Mouse (Mus musculus) MEL (cell line): ENCODE measurements around the gene Zfp553. TPM values are rescaled to one million over a fixed set of nuclear protein-coding genes. Genes with fewer than 3 reads are reported as not detected.

Experiments used
- DNase-seq: peaks from one replicate; pipeline ENCODE4 v3.0.0; 2011; ENCODE audit warnings: low read depth, low spot score
- H3K27ac ChIP-seq: 2 replicates; pipeline ENCODE4 v1.5.1; 2012; ENCODE audit warnings: low read depth, mild to moderate bottlenecking, control low read depth, low read length, moderate library complexity; ENCODE audit not compliant: control insufficient read depth
- H3K27me3 ChIP-seq, 2 experiments: fragments of 150-350 bp in 1 of 2; sonication (generic) in 1 of 2; 2 replicates each; pipeline ENCODE4 v1.6.1; 2012; ENCODE audit warnings: low read length in 2 of 2, mild to moderate bottlenecking in 2 of 2, improper control_type of control experiment in 1 of 2, moderate library complexity in 1 of 2; ENCODE audit not compliant: insufficient read depth in 2 of 2, control insufficient read depth in 1 of 2
- H3K36me3 ChIP-seq, 2 experiments: 2 replicates each; pipeline ENCODE4 v1.6.1; 2012 to 2014; ENCODE audit warnings: low read length in 2 of 2, improper control_type of control experiment in 1 of 2, inconsistent platforms in 1 of 2, mild to moderate bottlenecking in 1 of 2; ENCODE audit not compliant: insufficient read depth in 2 of 2, control insufficient read depth in 1 of 2
- H3K4me1 ChIP-seq, 2 experiments: fragments of 150-350 bp in 1 of 2; sonication (generic) in 1 of 2; 2 replicates each; pipeline ENCODE4 v1.6.1; 2012; ENCODE audit warnings: low read length in 2 of 2, improper control_type of control experiment in 1 of 2, mild to moderate bottlenecking in 1 of 2; ENCODE audit not compliant: insufficient read depth in 2 of 2, control insufficient read depth in 1 of 2
- H3K4me3 ChIP-seq, 2 experiments: fragments of 150-350 bp in 1 of 2; sonication (generic) in 1 of 2; 2 replicates each; pipeline ENCODE4 v1.5.1; 2012; ENCODE audit warnings: low read depth in 2 of 2, low read length in 2 of 2, mild to moderate bottlenecking in 2 of 2, moderate library complexity in 2 of 2, control low read depth in 1 of 2, improper control_type of control experiment in 1 of 2; ENCODE audit not compliant: control insufficient read depth in 1 of 2, insufficient read depth in 1 of 2
- H3K79me2 ChIP-seq: 2 replicates; pipeline ENCODE4 v1.6.1; 2012; ENCODE audit warnings: mild to moderate bottlenecking, low read length, moderate library complexity; ENCODE audit not compliant: control insufficient read depth, poor library complexity, insufficient read depth
- H3K9ac ChIP-seq: 2 replicates; pipeline ENCODE4 v1.6.1; 2012; ENCODE audit warnings: low read depth, mild to moderate bottlenecking, control low read depth, low read length, moderate library complexity; ENCODE audit not compliant: control insufficient read depth, poor library complexity, severe bottlenecking
- H3K9me3 ChIP-seq: fragments of 150-350 bp; sonication (generic); replicated peaks from 2 replicates; pipeline ENCODE4 v1.6.1; 2012; ENCODE audit warnings: mild to moderate bottlenecking, low read length, improper control_type of control experiment, moderate library complexity; ENCODE audit not compliant: insufficient read depth
- BHLHE40 ChIP-seq: IDR thresholded peaks from 2 replicates; pipeline ENCODE4 v1.6.1; 2012; ENCODE audit warnings: low read depth, mild to moderate bottlenecking, inconsistent platforms, low read length, improper control_type of control experiment, borderline replicate concordance
- CTCF ChIP-seq, 3 experiments: IDR thresholded peaks in 2 of 3; conservative IDR thresholded peaks in 1 of 3; 2 replicates each; pipeline ENCODE4 v1.5.1; 2011 to 2012; ENCODE audit warnings: low read length in 3 of 3, low read depth in 2 of 3, mild to moderate bottlenecking in 2 of 3, improper control_type of control experiment in 1 of 3, inconsistent platforms in 1 of 3, mixed read lengths in 1 of 3, moderate library complexity in 1 of 3; ENCODE audit not compliant: control insufficient read depth in 1 of 3, insufficient read depth in 1 of 3, poor library complexity in 1 of 3, severe bottlenecking in 1 of 3
- ELF1 ChIP-seq: IDR thresholded peaks from 2 replicates; pipeline ENCODE4 v1.6.1; 2014; ENCODE audit warnings: low read depth, mild to moderate bottlenecking, inconsistent platforms, low read length, improper control_type of control experiment, moderate library complexity
- EP300 ChIP-seq, 2 experiments: IDR thresholded peaks; 2 replicates each; pipeline ENCODE4 v1.6.1; 2011; ENCODE audit warnings: improper control_type of control experiment in 2 of 2, low read length in 2 of 2, low read depth in 1 of 2, mild to moderate bottlenecking in 1 of 2
- ETS1 ChIP-seq: IDR thresholded peaks from 2 replicates; pipeline ENCODE4 v1.6.1; 2012; ENCODE audit warnings: low read depth, mild to moderate bottlenecking, inconsistent platforms, low read length, improper control_type of control experiment, moderate library complexity
- GABPA ChIP-seq: IDR thresholded peaks from 2 replicates; pipeline ENCODE4 v1.6.1; 2012; ENCODE audit warnings: low read depth, mild to moderate bottlenecking, inconsistent platforms, low read length, improper control_type of control experiment, moderate library complexity
- GATA1 ChIP-seq: IDR thresholded peaks from 2 replicates; pipeline ENCODE4 v1.6.1; 2011; ENCODE audit warnings: low read depth, low read length, improper control_type of control experiment
- HCFC1 ChIP-seq: IDR thresholded peaks from 2 replicates; pipeline ENCODE4 v1.6.1; 2012; ENCODE audit warnings: low read depth, mild to moderate bottlenecking, inconsistent platforms, low read length, improper control_type of control experiment, moderate library complexity
- KAT2A ChIP-seq: conservative IDR thresholded peaks from 2 replicates; pipeline ENCODE4 v1.6.1; 2012; ENCODE audit warnings: low read depth, low read length, improper control_type of control experiment, inconsistent platforms
- MAFK ChIP-seq: IDR thresholded peaks from 2 replicates; pipeline ENCODE4 v1.6.1; 2011; ENCODE audit warnings: low read depth, mild to moderate bottlenecking, low read length, improper control_type of control experiment, borderline replicate concordance
- MAX ChIP-seq: IDR thresholded peaks from 2 replicates; pipeline ENCODE4 v1.6.1; 2011; ENCODE audit warnings: low read length, improper control_type of control experiment
- MAZ ChIP-seq: IDR thresholded peaks from 2 replicates; pipeline ENCODE4 v1.6.1; 2012; ENCODE audit warnings: low read depth, mild to moderate bottlenecking, inconsistent platforms, low read length, improper control_type of control experiment
- MEF2A ChIP-seq: IDR thresholded peaks from 2 replicates; pipeline ENCODE4 v1.6.1; 2014; ENCODE audit warnings: low read depth, mild to moderate bottlenecking, inconsistent platforms, low read length, improper control_type of control experiment; ENCODE audit not compliant: poor library complexity, insufficient replicate concordance, severe bottlenecking; ENCODE audit errors: extremely low read depth
- MXI1 ChIP-seq: IDR thresholded peaks from 2 replicates; pipeline ENCODE4 v1.6.1; 2011; ENCODE audit warnings: mild to moderate bottlenecking, low read depth, low read length, improper control_type of control experiment
- MYC ChIP-seq: IDR thresholded peaks from 2 replicates; pipeline ENCODE4 v1.6.1; 2011; ENCODE audit warnings: low read depth, mild to moderate bottlenecking, low read length, improper control_type of control experiment, moderate library complexity
- NELFE ChIP-seq: IDR thresholded peaks from 2 replicates; pipeline ENCODE4 v1.6.1; 2011; ENCODE audit warnings: low read depth, low read length, improper control_type of control experiment
- NRF1 ChIP-seq: IDR thresholded peaks from 2 replicates; pipeline ENCODE4 v1.6.1; 2014; ENCODE audit warnings: low read depth, mild to moderate bottlenecking, inconsistent platforms, low read length, improper control_type of control experiment, moderate library complexity; ENCODE audit not compliant: poor library complexity, insufficient read depth, severe bottlenecking
- POLR2A ChIP-seq, 2 experiments: IDR thresholded peaks; 2 replicates each; pipeline ENCODE4 v1.6.1; 2011 to 2012; ENCODE audit warnings: low read length in 2 of 2, mild to moderate bottlenecking in 2 of 2, control low read depth in 1 of 2, improper control_type of control experiment in 1 of 2, low read depth in 1 of 2, moderate library complexity in 1 of 2; ENCODE audit not compliant: control insufficient read depth in 1 of 2, insufficient read depth in 1 of 2, poor library complexity in 1 of 2
- SIN3A ChIP-seq: IDR thresholded peaks from 2 replicates; pipeline ENCODE4 v1.6.1; 2012; ENCODE audit warnings: low read length, improper control_type of control experiment, inconsistent platforms
- SMC3 ChIP-seq: IDR thresholded peaks from 2 replicates; pipeline ENCODE4 v1.6.1; 2011; ENCODE audit warnings: low read depth, low read length, improper control_type of control experiment
- TAL1 ChIP-seq: IDR thresholded peaks from 2 replicates; pipeline ENCODE4 v1.6.1; 2012; ENCODE audit warnings: mild to moderate bottlenecking, inconsistent platforms, low read length, moderate library complexity, mixed read lengths
- TBP ChIP-seq: IDR thresholded peaks from 2 replicates; pipeline ENCODE4 v1.8.0; 2011; ENCODE audit warnings: low read depth, low read length, improper control_type of control experiment
- TCF12 ChIP-seq: IDR thresholded peaks from 2 replicates; pipeline ENCODE4 v1.6.1; 2014; ENCODE audit warnings: low read depth, mild to moderate bottlenecking, inconsistent platforms, low read length, improper control_type of control experiment, moderate library complexity
- UBTF ChIP-seq: IDR thresholded peaks from 2 replicates; pipeline ENCODE4 v1.6.1; 2012; ENCODE audit warnings: low read depth, mild to moderate bottlenecking, inconsistent platforms, low read length, improper control_type of control experiment, moderate library complexity, borderline replicate concordance; ENCODE audit not compliant: insufficient read depth
- USF1 ChIP-seq: IDR thresholded peaks from 2 replicates; pipeline ENCODE4 v1.6.1; 2014; ENCODE audit warnings: low read depth, mild to moderate bottlenecking, inconsistent platforms, low read length, improper control_type of control experiment, moderate library complexity
- ZMIZ1 ChIP-seq: IDR thresholded peaks from 2 replicates; pipeline ENCODE4 v1.6.1; 2012; ENCODE audit warnings: low read depth, mild to moderate bottlenecking, inconsistent platforms, low read length, improper control_type of control experiment, moderate library complexity
- polyA plus RNA-seq, 2 experiments: library from polyadenylated mRNA; stranded (reverse) in 1 of 2; unstranded in 1 of 2; fragments of >175 nt in 1 of 2; fragments of >200 nt in 1 of 2; gene quantifications; 2 replicates each; pipeline versions ENCODE4 v1.2.1 to v1.2.4; 2012; ENCODE audit warnings: low replicate concordance in 2 of 2, low read depth in 1 of 2; ENCODE audit not compliant: insufficient read length in 2 of 2, insufficient read depth in 1 of 2, missing spikeins in 1 of 2
- total RNA-seq: library from RNA; depleted of rRNA; stranded (reverse); fragments of 300-350 nt; gene quantifications from 2 replicates; pipeline ENCODE4 v1.2.3, GENCODE M21; 2012; rRNA removed

The Zfp553 gene
- total RNA-seq (13.9 and 14.6 TPM in 2 replicates), polyA plus RNA-seq (10 to 100 TPM in 1 of 2 experiments, not detected in 1; 19.0 TPM)

DNA sequence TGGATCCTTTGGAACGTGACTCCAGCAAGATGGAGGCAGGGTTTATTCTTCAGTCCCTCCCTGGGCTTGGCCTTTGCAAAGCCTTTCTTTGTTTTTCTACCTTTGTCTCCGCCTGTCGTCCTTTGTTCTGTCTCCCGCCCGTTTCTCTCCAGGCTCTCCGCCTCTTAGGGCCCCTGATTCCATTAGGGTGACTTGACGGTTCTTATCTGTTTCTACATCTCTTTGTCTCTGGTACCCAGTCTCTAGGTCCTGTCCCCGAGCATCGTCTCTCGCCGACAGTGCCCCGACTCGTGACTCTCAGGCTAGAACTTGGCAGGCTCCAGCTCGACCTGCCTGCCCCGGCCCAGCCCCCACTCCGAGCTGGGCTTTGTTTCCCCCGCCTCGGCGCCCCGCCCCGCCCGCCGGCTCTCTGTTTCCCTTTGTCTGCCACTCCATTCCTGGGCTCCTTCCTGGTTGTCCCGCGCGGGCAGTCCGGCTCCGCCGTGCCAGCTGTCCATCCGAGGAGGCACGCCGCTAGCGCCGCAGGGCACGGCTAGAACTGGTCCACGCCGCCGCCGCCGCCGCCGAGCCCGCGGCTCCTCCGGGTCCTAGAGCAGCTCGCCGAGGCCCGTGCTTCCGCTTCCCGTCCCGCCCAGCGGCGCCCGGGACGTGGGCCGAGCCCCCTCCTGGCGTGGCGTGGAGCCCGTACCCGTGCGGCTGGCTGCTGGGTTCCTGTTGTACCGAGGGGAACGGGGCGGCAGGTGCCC, at the start of gene Zfp553, which contains the start of gene Sept1:
Gene Zfp553, plus strand, starts transcription at position 440 of the 746 bp plus-strand sequence.
Gene Sept1, minus strand, starts transcription at position 509 of the 746 bp plus-strand sequence.
- H3K9ac ChIP-seq = peak within 1 kb of the TSS; percentile 94
- H3K27ac ChIP-seq = peak within 1 kb of the TSS; percentile 74
- no peaks in the 10 kb centered on the region for H3K27me3 ChIP-seq
- peaks cover 0 to 14% of the 10 kb centered on the region in 2 experiments; a peak in 3 of 4 replicates for H3K36me3 ChIP-seq
- no peaks in the 10 kb centered on the region for H3K9me3 ChIP-seq
- peak; percentile 78 for TF ChIP-seq HCFC1
- peak; percentile 41; the same call in 1 of the 2 replicates for TF ChIP-seq MAZ
- peak; percentile 67 for TF ChIP-seq TBP
- peak; percentile 15; the same call in 1 of the 2 replicates for TF ChIP-seq SIN3A
- peak; percentile 81 for TF ChIP-seq ELF1
- TF ChIP-seq UBTF = peak; percentile 38; the same call in 1 of the 2 replicates
- TF ChIP-seq MXI1 = peak; percentile 67; the same call in 1 of the 2 replicates
- no peak for TF ChIP-seq USF1
- TF ChIP-seq BHLHE40 = peak; percentile 36; the same call in 1 of the 2 replicates
- TF ChIP-seq CTCF (IDR thresholded peaks at IDR 0.05 in 2 of 3, conservative IDR thresholded peaks at IDR 0.05 in 1 of 3; ENCODE audit: control insufficient read depth in 1 of 3, insufficient read depth in 1 of 3, low read depth in 2 of 3, low read length in 3 of 3, poor library complexity in 1 of 3, severe bottlenecking in 1 of 3) = no peak
- peak; percentile 50; the same call in 1 of the 2 replicates for TF ChIP-seq TCF12
- TF ChIP-seq MAFK = no peak
- 0 out of 2 replicates have a peak, but pooled peaks have one; percentile 25 for TF ChIP-seq ZMIZ1
- TF ChIP-seq GABPA = no peak
- TF ChIP-seq NELFE = peak; percentile 58; the same call in 1 of the 2 replicates
- peak; percentile 32 for TF ChIP-seq MAX
- TF ChIP-seq POLR2A (IDR thresholded peaks at IDR 0.05; ENCODE audit: control insufficient read depth in 1 of 2, insufficient read depth in 1 of 2, low read depth in 1 of 2, low read length in 2 of 2, poor library complexity in 1 of 2) = peak; percentile 51 to 85
- H3K4me1 ChIP-seq = peaks cover 2 to 20% of the 10 kb centered on the region in 2 experiments; a peak in 3 of 4 replicates
- H3K4me3 ChIP-seq = peak within 1 kb of the TSS; percentile 80 to 83
- peaks cover 37% of the 10 kb centered on the region for H3K79me2 ChIP-seq
- DNase-seq = peak; percentile 88

DNA sequence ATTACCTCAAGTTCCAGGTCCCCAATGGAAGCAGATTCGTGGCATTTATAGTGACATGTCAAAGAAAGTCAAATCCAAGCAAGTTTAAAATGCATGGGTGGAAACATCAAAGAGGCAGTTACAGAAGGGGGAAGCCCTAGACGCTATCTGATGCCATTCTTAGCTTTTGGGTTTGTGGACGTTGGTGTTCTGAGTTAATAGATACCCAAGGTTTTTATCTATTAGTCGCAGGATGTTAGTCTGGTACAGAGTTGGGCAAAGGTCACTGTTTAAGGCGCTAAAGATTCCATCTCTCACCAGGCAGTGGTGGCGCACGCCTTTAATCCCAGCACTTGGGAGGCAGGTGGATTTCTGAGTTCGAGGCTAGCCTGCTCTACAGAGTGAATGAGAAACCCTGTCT, 49.5 kb upstream of the Zfp553 start:
- no peaks in the 10 kb centered on the region; the same call in 1 of the 2 replicates for H3K79me2 ChIP-seq
- H3K4me3 ChIP-seq = no peak overlapping the region
- H3K27me3 ChIP-seq = no peaks in the 10 kb centered on the region
- no peaks in the 10 kb centered on the region for H3K9me3 ChIP-seq
- H3K36me3 ChIP-seq = peaks cover 0 to 50% of the 10 kb centered on the region in 2 experiments; a peak in 2 of 4 replicates
- H3K4me1 ChIP-seq = peaks cover 36 to 45% of the 10 kb centered on the region in 2 experiments
- peak; percentile 91 for DNase-seq
- peak overlapping the region; percentile 92 for H3K27ac ChIP-seq
- H3K9ac ChIP-seq = peak overlapping the region; percentile 58
- TF ChIP-seq EP300 (IDR thresholded peaks at IDR 0.05; ENCODE audit: low read depth in 1 of 2, low read length in 2 of 2) (peak; percentile 99), HCFC1 (0 out of 2 replicates have a peak, but pooled peaks have one; percentile 16), ETS1 (peak; percentile 96), SMC3 (no peak), GATA1 (peak; percentile 99), TBP (peak; percentile 78), SIN3A (peak; percentile 90), MXI1 (peak; percentile 41; the same call in 1 of the 2 replicates), USF1 (no peak), MEF2A (peak; percentile 87; the same call in 1 of the 2 replicates), TCF12 (peak; percentile 97), NELFE (no peak), KAT2A (peak; percentile 39), NRF1 (no peak), TAL1 (peak; percentile 92), GABPA (no peak), MYC (peak; percentile 69)
